Mouse (Mus musculus): ENCODE data around the gene Olfr1254.

GRCm38 (mm10) chr2:89820216-89820615 is 26.8 kb upstream of the Olfr1254 start:
- TF ChIP-seq CTCF (IDR thresholded peaks at IDR 0.05; ENCODE audit: low read depth) (no peak), EP300 (optimal IDR thresholded peaks at IDR 0.05) (no peak)

Measured in stomach, postnatal 0 days (tissue).